Mouse (Mus musculus) liver, adult 2 months (tissue): ENCODE data around the gene Zmynd12.

Experiments
- CTCF ChIP-seq: fragments of 200-500 bp; IDR thresholded peaks from 2 replicates; pipeline ENCODE4 v1.5.1; 2011; ENCODE audit warnings: low read depth, low read length, control low read depth
- POLR2A ChIP-seq: fragments of 200-500 bp; IDR thresholded peaks from 2 replicates; pipeline ENCODE4 v1.6.1; 2011; ENCODE audit warnings: low read length, control low read depth; ENCODE audit not compliant: insufficient read depth; ENCODE audit errors: extremely low read depth

DNA sequence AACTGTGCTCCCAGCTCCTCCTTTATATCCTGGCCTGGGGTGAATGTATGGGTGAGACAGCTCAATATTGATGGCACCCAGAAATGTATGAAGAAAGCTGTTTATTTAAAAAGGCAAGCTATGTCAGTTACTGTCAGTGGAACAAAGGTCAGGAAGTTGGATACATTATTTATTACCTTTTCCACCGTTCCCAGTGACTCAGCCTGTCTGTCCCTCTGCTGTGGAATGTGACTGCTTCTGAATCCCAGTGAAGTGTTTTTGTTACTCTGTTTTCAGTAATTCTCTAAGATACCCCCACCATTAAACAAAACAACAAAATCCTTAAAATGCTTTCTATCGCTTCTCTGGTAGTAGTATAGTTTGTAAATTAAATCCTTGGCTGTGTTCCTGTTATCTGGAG, 3.0 kb downstream of the Zmynd12 start:
- no peak for TF ChIP-seq POLR2A
- no peak for TF ChIP-seq CTCF
